Mouse (Mus musculus): ENCODE measurements at regions not wholly inside any gene's neighbourhood (a gene's known extent, or its start where the extent isn't known, plus 50 kb on each side); places are given as distances from the start of the nearest gene placed in this dataset.

GRCm38 (mm10) chr17:47122221-47122620, 111.9 kb upstream of the Ubr2 start:
- H3K27ac ChIP-seq = no peak overlapping the region
- H3K36me3 ChIP-seq = no peaks in the 10 kb centered on the region
- H3K9ac ChIP-seq = no peak overlapping the region
- no peak for ATAC-seq (ENCODE audit: low FRiP score)
- no peaks in the 10 kb centered on the region for H3K4me1 ChIP-seq (replicated peaks)
- H3K4me2 ChIP-seq = no peak overlapping the region
- WGBS = 86% methylated on average over 9 of the region's 9 CpGs
- no peak overlapping the region for H3K4me3 ChIP-seq
- no peaks in the 10 kb centered on the region for H3K9me3 ChIP-seq
- H3K27me3 ChIP-seq = no peaks in the 10 kb centered on the region

- Histone ChIP-seq H3K4me2 (no peak overlapping the region), H3K4me1 (replicated peaks) (no peaks in the 10 kb centered on the region), H3K27me3 (no peaks in the 10 kb centered on the region), H3K27ac (no peak overlapping the region), H3K9ac (no peak overlapping the region), H3K9me3 (no peaks in the 10 kb centered on the region), H3K36me3 (no peaks in the 10 kb centered on the region), H3K4me3 (no peak overlapping the region)
- 85% methylated on average over 7 of the region's 7 CpGs for WGBS
- no peak for ATAC-seq (ENCODE audit: low FRiP score)
Observed at GRCm38 (mm10) chr17:47118010-47118409, 107.7 kb upstream of the Ubr2 start.

GRCm38 (mm10) chr17:47115754-47116153, 105.4 kb upstream of the Ubr2 start:
- Histone ChIP-seq H3K9ac (no peak overlapping the region), H3K4me2 (no peak overlapping the region), H3K4me1 (replicated peaks) (no peaks in the 10 kb centered on the region), H3K9me3 (no peaks in the 10 kb centered on the region), H3K4me3 (no peak overlapping the region), H3K27me3 (no peaks in the 10 kb centered on the region), H3K27ac (no peak overlapping the region), H3K36me3 (no peaks in the 10 kb centered on the region)
- ATAC-seq (ENCODE audit: low FRiP score) = no peak
- 52% methylated on average over 13 of the region's 13 CpGs for WGBS

- no peak overlapping the region for H3K27ac ChIP-seq
- no peak overlapping the region for H3K4me3 ChIP-seq
- no peaks in the 10 kb centered on the region for H3K36me3 ChIP-seq
- 80% methylated on average over 5 of the region's 5 CpGs for WGBS
- H3K4me2 ChIP-seq = no peak overlapping the region
- no peak for ATAC-seq (ENCODE audit: low FRiP score)
- no peak overlapping the region for H3K9ac ChIP-seq
- no peaks in the 10 kb centered on the region for H3K9me3 ChIP-seq
- no peaks in the 10 kb centered on the region for H3K4me1 ChIP-seq (replicated peaks)
- H3K27me3 ChIP-seq = no peaks in the 10 kb centered on the region
Observed at GRCm38 (mm10) chr17:47115141-47115540, 104.8 kb upstream of the Ubr2 start.

GRCm38 (mm10) chr17:47114736-47115135, 104.4 kb upstream of the Ubr2 start:
- H3K4me2 ChIP-seq = no peak overlapping the region
- ATAC-seq (ENCODE audit: low FRiP score) = no peak
- H3K36me3 ChIP-seq = no peaks in the 10 kb centered on the region
- no peaks in the 10 kb centered on the region for H3K4me1 ChIP-seq (replicated peaks)
- no peaks in the 10 kb centered on the region for H3K27me3 ChIP-seq
- H3K9ac ChIP-seq = no peak overlapping the region
- H3K27ac ChIP-seq = no peak overlapping the region
- no peaks in the 10 kb centered on the region for H3K9me3 ChIP-seq
- WGBS = 82% methylated on average over 7 of the region's 7 CpGs
- no peak overlapping the region for H3K4me3 ChIP-seq

GRCm38 (mm10) chr17:47112556-47113225, 102.3 kb upstream of the Ubr2 start:
- H3K27me3 ChIP-seq = no peaks in the 10 kb centered on the region
- H3K4me1 ChIP-seq (replicated peaks) = no peaks in the 10 kb centered on the region
- H3K9ac ChIP-seq = no peak overlapping the region
- H3K27ac ChIP-seq = no peak overlapping the region
- no peaks in the 10 kb centered on the region for H3K9me3 ChIP-seq
- no peak overlapping the region for H3K4me2 ChIP-seq
- ATAC-seq (ENCODE audit: low FRiP score) = no peak
- WGBS = 92% methylated on average over 16 of the region's 16 CpGs
- H3K36me3 ChIP-seq = no peaks in the 10 kb centered on the region
- no peak overlapping the region for H3K4me3 ChIP-seq

- Histone ChIP-seq H3K36me3 (no peaks in the 10 kb centered on the region), H3K9me3 (no peaks in the 10 kb centered on the region), H3K27me3 (no peaks in the 10 kb centered on the region), H3K4me3 (no peak overlapping the region), H3K9ac (no peak overlapping the region), H3K27ac (no peak overlapping the region), H3K4me1 (replicated peaks) (no peaks in the 10 kb centered on the region), H3K4me2 (no peak overlapping the region)
- WGBS = 90% methylated on average over 4 of the region's 4 CpGs
- ATAC-seq (ENCODE audit: low FRiP score) = no peak
Observed at GRCm38 (mm10) chr17:47110836-47111235, 100.5 kb upstream of the Ubr2 start.

GRCm38 (mm10) chr17:47104328-47104727, 94.0 kb upstream of the Ubr2 start:
- Histone ChIP-seq H3K9me3 (no peaks in the 10 kb centered on the region), H3K9ac (no peak overlapping the region), H3K4me1 (replicated peaks) (no peaks in the 10 kb centered on the region), H3K4me2 (no peak overlapping the region), H3K4me3 (no peak overlapping the region), H3K27ac (no peak overlapping the region), H3K36me3 (no peaks in the 10 kb centered on the region), H3K27me3 (no peaks in the 10 kb centered on the region)
- 88% methylated on average over 4 of the region's 4 CpGs for WGBS
- no peak for ATAC-seq (ENCODE audit: low FRiP score)

- Histone ChIP-seq H3K36me3 (no peaks in the 10 kb centered on the region), H3K9ac (no peak overlapping the region), H3K9me3 (0 out of 2 replicates have a peak, but pooled peaks cover 6% of the 10 kb centered on the region), H3K27me3 (no peaks in the 10 kb centered on the region), H3K4me2 (no peak overlapping the region), H3K4me1 (replicated peaks) (no peaks in the 10 kb centered on the region), H3K4me3 (no peak overlapping the region), H3K27ac (no peak overlapping the region)
- no peak for ATAC-seq (ENCODE audit: low FRiP score)
- WGBS = 85% methylated on average over 3 of the region's 3 CpGs
Observed at GRCm38 (mm10) chr17:47095191-47095590, 84.8 kb upstream of the Ubr2 start.

GRCm38 (mm10) chr17:47092076-47092475, 81.7 kb upstream of the Ubr2 start:
- WGBS = 92% methylated on average over 9 of the region's 9 CpGs
- no peak for ATAC-seq (ENCODE audit: low FRiP score)
- no peak overlapping the region for H3K27ac ChIP-seq

GRCm38 (mm10) chr17:47089769-47090168, 79.4 kb upstream of the Ubr2 start:
- ATAC-seq (ENCODE audit: low FRiP score) = no peak
- Histone ChIP-seq H3K9me3 (peaks cover 13% of the 10 kb centered on the region; the same call in 1 of the 2 replicates), H3K4me2 (no peak overlapping the region), H3K4me3 (no peak overlapping the region), H3K4me1 (replicated peaks) (no peaks in the 10 kb centered on the region), H3K36me3 (no peaks in the 10 kb centered on the region), H3K9ac (no peak overlapping the region), H3K27ac (no peak overlapping the region), H3K27me3 (no peaks in the 10 kb centered on the region)
- WGBS = 88% methylated on average over 3 of the region's 3 CpGs

More at GRCm38 (mm10) chr17:47092076-47092475, 81.7 kb upstream of the Ubr2 start:
- Histone ChIP-seq H3K9ac (no peak overlapping the region), H3K9me3 (peaks cover 19% of the 10 kb centered on the region; the same call in 1 of the 2 replicates), H3K27me3 (no peaks in the 10 kb centered on the region), H3K4me3 (no peak overlapping the region), H3K4me1 (replicated peaks) (no peaks in the 10 kb centered on the region), H3K36me3 (no peaks in the 10 kb centered on the region), H3K4me2 (no peak overlapping the region)

GRCm38 (mm10) chr17:47069206-47069605, 58.9 kb upstream of the Ubr2 start:
- no peaks in the 10 kb centered on the region for H3K27me3 ChIP-seq
- H3K4me2 ChIP-seq = no peak overlapping the region
- WGBS = 94% methylated on average over 2 of the region's 2 CpGs
- ATAC-seq (ENCODE audit: low FRiP score) = no peak
- H3K27ac ChIP-seq = no peak overlapping the region
- no peaks in the 10 kb centered on the region for H3K4me1 ChIP-seq (replicated peaks)
- no peaks in the 10 kb centered on the region for H3K36me3 ChIP-seq
- no peak overlapping the region for H3K9ac ChIP-seq
- H3K9me3 ChIP-seq = peaks cover 8% of the 10 kb centered on the region; the same call in 1 of the 2 replicates
- no peak overlapping the region for H3K4me3 ChIP-seq

- H3K9me3 ChIP-seq = peaks cover 6% of the 10 kb centered on the region; the same call in 1 of the 2 replicates
- no peak overlapping the region for H3K9ac ChIP-seq
- no peak overlapping the region for H3K4me3 ChIP-seq
- WGBS = 90% methylated on average over 4 of the region's 4 CpGs
- no peak overlapping the region for H3K27ac ChIP-seq
- no peaks in the 10 kb centered on the region for H3K4me1 ChIP-seq (replicated peaks)
- no peak for ATAC-seq (ENCODE audit: low FRiP score)
- no peaks in the 10 kb centered on the region for H3K27me3 ChIP-seq
- no peak overlapping the region for H3K4me2 ChIP-seq
- no peaks in the 10 kb centered on the region for H3K36me3 ChIP-seq
Observed at GRCm38 (mm10) chr17:47065307-47065901, 55.0 kb upstream of the Ubr2 start.

Data from hindbrain, embryonic 13.5 days (tissue).